Mouse (Mus musculus): ENCODE measurements around the gene Best3. TPM values are rescaled to one million over a fixed set of nuclear protein-coding genes. Genes with fewer than 3 reads are reported as not detected.

The Best3 gene
- total RNA-seq, 2 experiments from 2014 or later: 1.0 to 1.2 TPM

Other genes with a start within 250 kb of the Best3 start
- under 1 TPM; 0.14 to 0.31 TPM for gene Myrfl, start 89.4 kb upstream of the Best3 start, total RNA-seq (2021)
- gene Rab3ip, start 35.5 kb upstream of the Best3 start, total RNA-seq (2021): 10 to 100 TPM; 62.0 to 69.2 TPM
- gene Gm10271, start 13.7 kb upstream of the Best3 start, total RNA-seq (2021): not detected
- gene Lrrc10, start 59.0 kb downstream of the Best3 start, total RNA-seq (2021): under 1 TPM in 1 of 2 experiments, not detected in 1; 0.34 TPM
- gene Cct2, start 77.5 kb downstream of the Best3 start, total RNA-seq (2021): 100 to 1,000 TPM; 241 to 255 TPM
- 10 to 100 TPM; 27.4 to 27.8 TPM for gene Frs2, start 162.2 kb downstream of the Best3 start, total RNA-seq (2021)
- 10 to 100 TPM; 50.6 to 57.3 TPM for gene Yeats4, start 238.2 kb downstream of the Best3 start, total RNA-seq (2021)